Mouse (Mus musculus) forebrain, embryonic 15.5 days (tissue): ENCODE data around the gene Caln1. TPM values are rescaled to one million over a fixed set of nuclear protein-coding genes. Genes with fewer than 3 reads are reported as not detected.

Source experiments
- ATAC-seq: fragments of 200-750 bp; cut with Nextera tagmentation; replicated peaks from 2 replicates; pipeline ENCODE4 v1.8.0; 2017; ENCODE audit warnings: mild to moderate bottlenecking, moderate TSS enrichment, moderate library complexity
- H3K27ac ChIP-seq: fragments of 300-500 bp; sonication (generic); replicated peaks from 2 replicates; pipeline ENCODE4 v1.5.1; 2015; ENCODE audit warnings: mild to moderate bottlenecking, inconsistent platforms
- H3K27me3 ChIP-seq: fragments of 300-500 bp; sonication (generic); 2 replicates; pipeline ENCODE4 v1.6.1; 2015; ENCODE audit warnings: inconsistent platforms
- H3K36me3 ChIP-seq: fragments of 300-500 bp; sonication (generic); 2 replicates; pipeline ENCODE4 v1.6.1; 2015; ENCODE audit warnings: mild to moderate bottlenecking, inconsistent platforms
- H3K4me1 ChIP-seq: fragments of 300-500 bp; sonication (generic); 2 replicates; pipeline ENCODE4 v1.6.1; 2015; ENCODE audit warnings: inconsistent platforms
- H3K4me2 ChIP-seq: fragments of 300-500 bp; sonication (generic); replicated peaks from 2 replicates; pipeline ENCODE4 v1.6.1; 2015; ENCODE audit warnings: mild to moderate bottlenecking, inconsistent platforms
- H3K4me3 ChIP-seq: fragments of 300-500 bp; sonication (generic); 2 replicates; pipeline ENCODE4 v1.5.1; 2015; ENCODE audit warnings: mild to moderate bottlenecking, inconsistent platforms
- H3K9ac ChIP-seq: fragments of 300-500 bp; sonication (generic); replicated peaks from 2 replicates; pipeline ENCODE4 v1.6.1; 2015; ENCODE audit warnings: mild to moderate bottlenecking, inconsistent platforms
- H3K9me3 ChIP-seq: fragments of 300-500 bp; sonication (generic); 2 replicates; pipeline ENCODE4 v1.6.1; 2016; ENCODE audit warnings: inconsistent platforms
- WGBS: fragments of 180-500 bp; shearing (Covaris S2); methylation state at CpG from one replicate; pipeline ENCODE4 v1.1.7; 2015; ENCODE audit warnings: mixed read lengths; 5-methylcytosine and 5-hydroxymethylcytosine counted together
- polyA plus RNA-seq: library from polyadenylated mRNA; unstranded; fragments of >200 nt; fragmentation: Nextera tagmentation; extraction: Ambion mirVana; gene quantifications from 2 replicates; pipeline ENCODE4 v1.2.1, GENCODE M21; 2015

Caln1 gene
- polyA plus RNA-seq, 1 experiment from 2014 or later: 17.5 TPM

DNA sequence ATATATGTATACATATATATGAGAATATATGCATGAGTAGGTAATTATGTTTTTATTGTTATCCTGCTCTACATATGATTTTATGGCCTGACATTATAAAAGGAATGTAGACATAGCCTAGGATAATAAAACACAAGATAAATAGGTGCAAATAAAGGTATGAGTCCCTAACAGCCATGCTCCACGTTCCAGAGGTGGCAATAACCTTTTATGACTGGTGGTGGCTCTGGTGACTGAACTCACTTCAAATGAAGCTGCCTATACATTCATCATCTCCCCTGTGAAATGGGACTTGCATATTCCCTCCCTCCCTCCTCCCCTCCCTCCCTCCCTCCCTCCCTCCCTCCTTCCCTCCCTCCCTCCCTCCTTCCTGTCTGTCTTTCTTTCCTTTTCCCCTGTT, 111.0 kb downstream of the Caln1 start:
- Histone ChIP-seq H3K4me3 (no peak overlapping the region), H3K9ac (no peak overlapping the region), H3K36me3 (no peaks in the 10 kb centered on the region), H3K4me1 (no peaks in the 10 kb centered on the region), H3K9me3 (no peaks in the 10 kb centered on the region), H3K27ac (no peak overlapping the region), H3K4me2 (no peak overlapping the region), H3K27me3 (no peaks in the 10 kb centered on the region)
- no peak for ATAC-seq
- 86% methylated on average over 1 of the region's 1 CpGs for WGBS

- 66% methylated on average over 5 of the region's 5 CpGs for WGBS
- Histone ChIP-seq H3K36me3 (no peaks in the 10 kb centered on the region), H3K4me2 (no peak overlapping the region), H3K27ac (no peak overlapping the region), H3K27me3 (no peaks in the 10 kb centered on the region), H3K9ac (no peak overlapping the region), H3K4me1 (no peaks in the 10 kb centered on the region), H3K4me3 (no peak overlapping the region), H3K9me3 (no peaks in the 10 kb centered on the region)
- ATAC-seq: no peak
Observed at GRCm38 (mm10) chr5:130491471-130491870, 122.2 kb downstream of the Caln1 start.

GRCm38 (mm10) chr5:130492305-130492704, 123.0 kb downstream of the Caln1 start:
- 75% methylated on average over 7 of the region's 7 CpGs for WGBS
- H3K4me1 ChIP-seq: no peaks in the 10 kb centered on the region
- H3K9ac ChIP-seq: no peak overlapping the region
- H3K27me3 ChIP-seq: no peaks in the 10 kb centered on the region
- no peak overlapping the region for H3K27ac ChIP-seq
- no peaks in the 10 kb centered on the region for H3K36me3 ChIP-seq
- no peak for ATAC-seq
- H3K9me3 ChIP-seq: no peaks in the 10 kb centered on the region
- H3K4me2 ChIP-seq: no peak overlapping the region
- no peak overlapping the region for H3K4me3 ChIP-seq

- 78% methylated on average over 9 of the region's 9 CpGs for WGBS
- H3K9me3 ChIP-seq: no peaks in the 10 kb centered on the region
- no peak overlapping the region for H3K27ac ChIP-seq
- H3K27me3 ChIP-seq: no peaks in the 10 kb centered on the region
- H3K4me3 ChIP-seq: no peak overlapping the region
- no peak for ATAC-seq
- no peak overlapping the region for H3K9ac ChIP-seq
- no peaks in the 10 kb centered on the region for H3K4me1 ChIP-seq
- no peaks in the 10 kb centered on the region for H3K36me3 ChIP-seq
- H3K4me2 ChIP-seq: no peak overlapping the region
Observed at GRCm38 (mm10) chr5:130502541-130502940, 133.3 kb downstream of the Caln1 start.

GRCm38 (mm10) chr5:130504891-130505290, 135.6 kb downstream of the Caln1 start:
- Histone ChIP-seq H3K4me1 (no peaks in the 10 kb centered on the region), H3K27me3 (no peaks in the 10 kb centered on the region), H3K4me2 (no peak overlapping the region), H3K4me3 (no peak overlapping the region), H3K27ac (no peak overlapping the region), H3K9me3 (no peaks in the 10 kb centered on the region), H3K36me3 (no peaks in the 10 kb centered on the region), H3K9ac (no peak overlapping the region)
- 88% methylated on average over 5 of the region's 5 CpGs for WGBS
- ATAC-seq: no peak

DNA sequence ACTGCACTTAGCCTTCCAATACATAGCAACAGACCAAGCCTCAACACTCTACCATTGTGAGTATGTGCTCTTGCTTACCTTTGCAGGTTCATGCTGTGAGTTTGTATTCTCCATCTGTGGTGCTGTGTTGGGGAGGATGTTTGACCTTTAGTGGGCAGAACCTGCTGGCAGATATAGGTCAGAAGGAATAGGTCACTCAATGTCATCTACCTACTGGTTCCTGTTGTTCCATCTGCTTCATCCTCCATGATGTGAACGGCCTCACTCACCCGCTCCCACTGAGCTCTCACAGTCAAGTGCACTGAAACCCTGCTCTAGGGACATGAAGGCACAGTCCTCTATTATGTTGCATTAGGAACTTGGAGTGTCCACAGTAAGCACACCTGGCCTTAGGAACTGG, 141.3 kb downstream of the Caln1 start:
- H3K9ac ChIP-seq: no peak overlapping the region
- H3K9me3 ChIP-seq: no peaks in the 10 kb centered on the region
- H3K4me2 ChIP-seq: no peak overlapping the region
- H3K36me3 ChIP-seq: no peaks in the 10 kb centered on the region
- 87% methylated on average over 2 of the region's 2 CpGs for WGBS
- no peaks in the 10 kb centered on the region for H3K4me1 ChIP-seq
- no peak overlapping the region for H3K4me3 ChIP-seq
- no peak for ATAC-seq
- no peaks in the 10 kb centered on the region for H3K27me3 ChIP-seq
- no peak overlapping the region for H3K27ac ChIP-seq

- Histone ChIP-seq H3K27me3 (no peaks in the 10 kb centered on the region), H3K4me1 (no peaks in the 10 kb centered on the region), H3K36me3 (no peaks in the 10 kb centered on the region), H3K9me3 (no peaks in the 10 kb centered on the region), H3K27ac (no peak overlapping the region), H3K4me2 (no peak overlapping the region), H3K9ac (no peak overlapping the region), H3K4me3 (no peak overlapping the region)
- ATAC-seq: no peak
- 84% methylated on average over 6 of the region's 6 CpGs for WGBS
Observed at GRCm38 (mm10) chr5:130515395-130515794, 146.1 kb downstream of the Caln1 start.

GRCm38 (mm10) chr5:130520527-130520926, 151.3 kb downstream of the Caln1 start:
- Histone ChIP-seq H3K27ac (no peak overlapping the region), H3K4me3 (no peak overlapping the region), H3K9ac (no peak overlapping the region), H3K27me3 (no peaks in the 10 kb centered on the region), H3K36me3 (no peaks in the 10 kb centered on the region), H3K9me3 (no peaks in the 10 kb centered on the region), H3K4me2 (no peak overlapping the region), H3K4me1 (no peaks in the 10 kb centered on the region)
- 73% methylated on average over 2 of the region's 2 CpGs for WGBS
- no peak for ATAC-seq

DNA sequence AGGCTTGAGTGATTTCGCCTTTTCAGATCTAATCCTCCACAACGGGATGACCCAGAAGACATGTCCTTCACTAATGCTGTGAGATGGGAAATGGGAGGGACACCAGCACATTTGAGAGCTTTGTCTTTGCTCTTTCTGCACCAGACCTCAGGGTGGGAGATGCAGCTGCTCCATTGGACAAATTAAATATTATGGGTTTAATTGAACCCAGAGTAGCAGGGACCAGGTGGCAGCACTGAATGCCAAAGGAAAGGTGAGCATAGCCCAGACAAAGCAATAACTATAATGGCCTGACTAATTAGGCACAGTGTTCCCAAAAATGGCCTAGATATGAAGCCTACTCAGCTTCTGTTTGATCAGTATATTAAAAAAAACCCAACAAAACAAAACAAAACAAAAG, 158.2 kb downstream of the Caln1 start:
- ATAC-seq: no peak
- Histone ChIP-seq H3K4me1 (no peaks in the 10 kb centered on the region), H3K9me3 (no peaks in the 10 kb centered on the region), H3K27ac (no peak overlapping the region), H3K9ac (no peak overlapping the region), H3K4me3 (no peak overlapping the region), H3K27me3 (no peaks in the 10 kb centered on the region), H3K36me3 (no peaks in the 10 kb centered on the region), H3K4me2 (no peak overlapping the region)
- WGBS: 83% methylated on average over 2 of the region's 2 CpGs

DNA sequence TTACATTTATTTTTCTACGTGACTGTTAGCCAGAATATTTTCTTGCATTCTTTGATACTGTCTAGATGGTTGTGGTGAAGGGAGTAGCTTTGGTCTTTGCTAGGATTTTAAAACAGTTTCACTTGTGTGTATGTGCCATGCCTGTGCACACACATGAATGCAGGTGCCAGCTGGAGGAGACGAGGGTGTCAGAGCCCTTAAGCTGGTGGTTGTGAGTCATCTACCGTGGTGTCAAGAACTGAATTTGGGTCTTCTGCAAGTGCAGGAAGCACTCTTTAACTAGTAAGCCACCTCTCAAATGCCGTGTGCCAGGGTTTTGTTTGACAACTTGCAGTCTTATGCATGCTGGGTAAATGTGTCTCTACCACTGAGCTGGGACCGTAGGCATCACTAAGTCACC, 178.2 kb downstream of the Caln1 start:
- Histone ChIP-seq H3K27me3 (no peaks in the 10 kb centered on the region), H3K27ac (no peak overlapping the region), H3K4me3 (no peak overlapping the region), H3K9me3 (no peaks in the 10 kb centered on the region), H3K4me1 (no peaks in the 10 kb centered on the region), H3K36me3 (no peaks in the 10 kb centered on the region), H3K4me2 (no peak overlapping the region), H3K9ac (no peak overlapping the region)
- WGBS: 92% methylated on average over 5 of the region's 5 CpGs
- no peak for ATAC-seq

- ATAC-seq: no peak
Observed at GRCm38 (mm10) chr5:130553916-130554315, 184.7 kb downstream of the Caln1 start.

DNA sequence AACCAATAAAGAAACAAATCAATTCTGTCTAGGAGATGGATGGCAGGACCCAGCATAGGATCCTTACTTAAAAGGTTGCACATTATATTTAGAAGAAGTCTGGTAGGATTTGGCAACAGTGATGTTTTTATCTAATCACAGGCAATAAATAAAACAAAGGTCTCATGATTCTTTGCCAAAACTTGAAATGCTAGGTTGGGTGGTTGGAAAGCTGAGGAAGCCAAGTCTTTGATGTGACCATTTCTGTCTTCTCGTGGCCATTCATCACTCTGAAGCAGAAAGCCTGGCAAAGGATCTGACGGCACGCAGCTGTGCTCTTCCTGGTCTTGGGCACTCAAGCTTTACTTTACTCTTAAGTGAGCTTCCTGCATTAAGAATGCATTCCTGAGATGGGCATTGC, 193.9 kb downstream of the Caln1 start:
- Histone ChIP-seq H3K27me3 (no peaks in the 10 kb centered on the region), H3K9me3 (no peaks in the 10 kb centered on the region), H3K4me2 (no peak overlapping the region), H3K36me3 (no peaks in the 10 kb centered on the region), H3K4me1 (no peaks in the 10 kb centered on the region), H3K4me3 (no peak overlapping the region), H3K9ac (no peak overlapping the region), H3K27ac (no peak overlapping the region)
- no peak for ATAC-seq
- 86% methylated on average over 3 of the region's 3 CpGs for WGBS

More at GRCm38 (mm10) chr5:130553916-130554315, 184.7 kb downstream of the Caln1 start:
- no peaks in the 10 kb centered on the region for H3K36me3 ChIP-seq
- no peak overlapping the region for H3K4me3 ChIP-seq
- H3K27ac ChIP-seq: no peak overlapping the region
- H3K9ac ChIP-seq: no peak overlapping the region
- H3K4me1 ChIP-seq: no peaks in the 10 kb centered on the region
- H3K27me3 ChIP-seq: no peaks in the 10 kb centered on the region
- no peaks in the 10 kb centered on the region for H3K9me3 ChIP-seq
- H3K4me2 ChIP-seq: no peak overlapping the region
- 73% methylated on average over 4 of the region's 4 CpGs for WGBS

- Histone ChIP-seq H3K4me1 (no peaks in the 10 kb centered on the region), H3K9ac (no peak overlapping the region), H3K4me3 (no peak overlapping the region), H3K9me3 (no peaks in the 10 kb centered on the region), H3K4me2 (no peak overlapping the region), H3K27ac (no peak overlapping the region), H3K36me3 (no peaks in the 10 kb centered on the region), H3K27me3 (no peaks in the 10 kb centered on the region)
- WGBS: 55% methylated on average over 3 of the region's 3 CpGs
- no peak for ATAC-seq
Observed at GRCm38 (mm10) chr5:130566002-130566401, 196.7 kb downstream of the Caln1 start.
